Mouse (Mus musculus): ENCODE measurements around the gene S100a7a.

Gene S100a7a

GRCm38 (mm10) chr3:90653717-90654116, at the start of gene S100a7a:
TSS of gene S100a7a (plus strand) at chr3:90654017.
- no peak for DNase-seq

- no peak for DNase-seq
Measured at GRCm38 (mm10) chr3:90604416-90604815, 49.4 kb upstream of the S100a7a start.

DNA sequence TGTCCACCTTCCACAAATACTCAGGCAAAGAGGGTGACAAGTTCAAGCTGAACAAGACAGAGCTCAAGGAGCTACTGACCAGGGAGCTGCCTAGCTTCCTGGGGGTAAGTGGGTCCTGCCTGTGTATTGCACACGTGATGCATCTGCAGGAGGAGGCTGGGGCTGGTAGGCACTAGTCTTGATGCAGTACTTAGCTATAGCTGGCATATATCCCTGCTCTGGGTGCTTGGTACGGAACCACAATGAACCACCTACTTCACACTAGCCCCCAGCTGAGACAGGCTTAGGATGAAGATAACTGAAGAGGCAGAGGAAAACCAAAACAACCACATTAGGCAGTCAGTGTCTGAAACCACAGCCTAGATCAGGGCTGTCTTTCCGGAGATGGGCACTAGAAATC, 48.8 kb upstream of the S100a7a start:
- DNase-seq, result no peak

DNA sequence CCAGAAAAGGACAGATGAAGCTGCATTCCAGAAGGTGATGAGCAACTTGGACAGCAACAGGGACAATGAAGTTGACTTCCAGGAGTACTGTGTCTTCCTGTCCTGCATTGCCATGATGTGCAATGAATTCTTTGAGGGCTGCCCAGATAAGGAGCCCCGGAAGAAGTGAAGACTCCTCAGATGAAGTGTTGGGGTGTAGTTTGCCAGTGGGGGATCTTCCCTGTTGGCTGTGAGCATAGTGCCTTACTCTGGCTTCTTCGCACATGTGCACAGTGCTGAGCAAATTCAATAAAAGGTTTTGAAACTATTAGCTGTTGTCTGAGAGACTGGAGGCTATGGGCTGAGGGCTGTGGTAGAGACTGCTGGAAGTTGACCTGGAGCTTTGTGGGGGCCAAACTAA, 48.1 kb upstream of the S100a7a start:
- no peak for DNase-seq

DNA sequence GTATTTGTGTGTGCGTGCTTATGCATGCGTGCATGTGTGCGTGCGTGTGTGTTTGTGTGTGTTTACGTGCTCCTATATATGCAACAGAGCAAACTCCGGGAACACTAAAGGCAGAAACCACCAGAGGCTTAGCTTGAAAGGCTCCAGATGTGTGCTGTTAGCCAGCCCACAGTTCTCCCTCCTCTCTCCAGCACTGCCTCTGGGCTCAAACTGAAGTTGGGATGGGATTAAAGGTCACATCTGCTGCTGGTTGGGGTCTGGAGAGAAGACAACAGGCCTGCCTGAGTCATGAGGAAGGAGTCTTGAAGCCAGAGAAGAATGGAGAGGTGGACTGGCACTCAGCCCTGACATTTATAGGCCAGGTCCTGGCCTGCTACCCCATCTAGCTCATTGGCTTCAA, 47.6 kb upstream of the S100a7a start:
- DNase-seq, result no peak

DNA sequence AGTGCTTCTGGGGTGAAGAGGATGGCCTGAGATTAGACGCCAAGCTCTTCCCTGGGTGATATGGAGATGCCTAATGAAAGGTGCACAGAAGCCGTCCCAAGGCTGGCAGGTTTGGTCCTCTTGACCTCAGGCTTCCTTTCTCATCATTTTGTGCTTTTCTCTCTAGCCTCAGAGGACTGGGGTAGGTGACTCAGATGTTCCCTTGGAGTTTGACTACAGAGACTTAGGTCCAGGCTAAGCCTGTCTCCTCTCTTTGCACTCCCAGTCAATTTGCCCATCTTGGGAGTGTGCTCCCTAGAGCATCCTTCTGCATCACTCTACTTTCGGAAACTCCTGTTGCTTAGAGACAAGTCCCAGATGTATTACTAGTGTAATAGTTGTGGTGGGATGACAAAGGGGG, 46.5 kb upstream of the S100a7a start:
- DNase-seq, result no peak

GRCm38 (mm10) chr3:90608223-90608622, 45.6 kb upstream of the S100a7a start, which contains the start of gene S100a5:
TSS of gene S100a5 (plus strand) at chr3:90608523.
- DNase-seq, result no peak

DNA sequence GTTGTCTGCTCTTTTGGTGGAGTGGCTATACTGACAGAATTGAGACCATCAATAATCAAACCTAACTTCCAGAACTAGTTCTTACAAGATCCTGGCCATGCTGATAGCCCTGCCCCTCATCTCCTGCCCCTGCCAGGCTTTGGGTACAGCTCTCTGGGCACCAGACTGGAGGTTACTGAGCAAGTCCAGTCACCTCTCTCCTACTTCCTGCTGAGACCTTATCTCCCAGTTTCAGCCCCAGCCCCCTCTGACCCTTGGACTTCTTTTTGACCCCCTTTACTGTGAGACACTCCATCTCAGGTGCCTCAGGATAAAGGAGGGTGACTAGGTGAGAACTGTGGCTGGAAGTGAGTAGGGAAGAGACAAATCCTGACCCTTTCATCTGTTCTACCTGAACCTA, 44.7 kb upstream of the S100a7a start:
- DNase-seq, result no peak

DNA sequence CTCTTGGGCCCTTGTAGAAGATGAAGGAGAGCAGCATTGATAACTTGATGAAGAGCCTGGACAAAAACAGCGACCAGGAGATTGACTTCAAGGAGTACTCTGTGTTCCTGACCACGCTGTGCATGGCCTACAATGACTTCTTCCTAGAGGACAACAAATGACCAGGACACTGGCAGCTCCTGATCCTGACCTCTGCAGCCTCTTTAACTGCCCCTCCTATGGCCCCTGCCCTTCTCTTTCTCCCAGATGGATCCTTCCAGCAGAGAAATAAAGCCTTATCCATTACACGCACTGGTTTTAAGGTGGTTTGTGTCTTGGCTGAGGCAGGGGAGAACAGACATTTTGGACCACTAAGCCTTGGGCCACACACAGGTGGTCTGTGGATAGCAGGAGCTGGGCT, 42.3 kb upstream of the S100a7a start:
- no peak for DNase-seq

GRCm38 (mm10) chr3:90612061-90612460, 41.8 kb upstream of the S100a7a start:
- DNase-seq, result no peak

GRCm38 (mm10) chr3:90612728-90613291, 41.0 kb upstream of the S100a7a start, which contains the start of gene S100a6:
TSS of gene S100a6 (plus strand) at chr3:90612882.
- peak; percentile 6 for DNase-seq

- no peak for DNase-seq
Measured at GRCm38 (mm10) chr3:90613461-90614147, 40.2 kb upstream of the S100a7a start.

- no peak for DNase-seq
Measured at GRCm38 (mm10) chr3:90614148-90614530, 39.7 kb upstream of the S100a7a start.

DNA sequence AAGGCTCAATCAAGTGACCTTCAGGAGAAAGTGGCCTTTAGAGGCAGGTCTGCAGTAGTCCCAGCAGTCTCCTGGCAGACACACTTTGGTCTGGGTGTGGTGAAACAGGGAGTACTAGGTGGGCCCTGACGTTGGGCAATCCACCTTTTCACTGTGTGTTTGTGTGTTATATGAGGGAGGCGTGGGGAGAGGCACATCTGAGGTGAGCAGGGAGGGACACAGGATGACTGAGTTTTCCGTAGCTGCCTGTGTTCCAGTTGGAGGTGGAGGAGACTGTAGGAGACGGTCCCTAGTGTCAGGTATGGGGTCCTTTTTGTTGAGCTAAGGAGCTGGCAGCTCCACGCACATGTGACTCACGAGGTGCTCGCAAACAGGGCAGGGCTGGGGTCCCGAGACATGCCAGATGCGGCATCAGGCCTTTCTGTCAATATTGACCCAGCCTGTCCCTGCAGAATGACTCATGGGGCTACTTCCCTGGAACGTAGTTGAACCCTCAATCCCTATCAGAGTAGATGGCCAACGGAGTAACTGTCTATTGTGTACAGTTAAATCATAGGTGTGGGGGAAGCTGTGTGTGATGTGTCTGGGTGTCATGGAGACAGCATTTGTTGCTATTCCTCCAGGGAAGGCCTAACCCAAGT, 39.1 kb upstream of the S100a7a start:
- DNase-seq, result no peak

GRCm38 (mm10) chr3:90615415-90615814, 38.4 kb upstream of the S100a7a start:
- DNase-seq, result peak; percentile 28

DNA sequence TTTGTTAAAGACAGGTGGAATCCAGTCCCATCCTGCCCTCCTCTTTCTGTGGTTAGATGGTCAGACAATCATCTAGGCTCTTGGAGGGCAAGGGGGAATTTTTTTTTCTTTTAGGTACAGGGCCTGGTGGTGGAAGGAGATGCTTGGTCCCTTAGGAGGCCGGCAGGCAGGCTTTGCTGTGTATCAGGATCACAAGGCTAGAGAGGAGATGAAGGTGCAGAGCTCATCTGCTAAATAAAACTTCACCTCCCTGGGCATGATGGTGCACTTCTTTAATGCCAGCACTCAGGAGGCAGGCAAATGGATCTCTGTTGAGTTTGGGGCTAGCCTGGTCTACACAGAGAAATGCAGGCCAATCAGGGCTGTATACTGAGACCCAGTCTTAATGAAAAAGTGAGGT, 37.9 kb upstream of the S100a7a start:
- DNase-seq, result no peak

DNA sequence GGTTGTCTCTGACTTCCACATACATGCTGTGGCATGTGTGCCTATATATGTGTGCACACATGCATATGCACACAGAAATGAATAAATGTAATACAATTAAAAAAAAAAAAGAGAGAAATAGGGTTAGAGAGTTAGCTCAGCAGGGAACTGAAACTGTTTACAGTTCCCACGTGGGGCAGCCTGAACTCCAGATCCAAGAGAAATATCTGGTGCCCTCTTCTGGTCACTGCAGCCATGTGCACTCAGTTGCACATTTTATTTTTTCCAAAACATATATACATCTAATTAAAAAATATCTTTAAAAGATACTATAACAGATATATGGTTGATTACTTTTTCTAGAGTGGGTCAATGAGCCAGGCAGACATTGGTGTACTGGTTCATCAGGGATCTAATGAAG, 36.2 kb upstream of the S100a7a start:
- no peak for DNase-seq

DNA sequence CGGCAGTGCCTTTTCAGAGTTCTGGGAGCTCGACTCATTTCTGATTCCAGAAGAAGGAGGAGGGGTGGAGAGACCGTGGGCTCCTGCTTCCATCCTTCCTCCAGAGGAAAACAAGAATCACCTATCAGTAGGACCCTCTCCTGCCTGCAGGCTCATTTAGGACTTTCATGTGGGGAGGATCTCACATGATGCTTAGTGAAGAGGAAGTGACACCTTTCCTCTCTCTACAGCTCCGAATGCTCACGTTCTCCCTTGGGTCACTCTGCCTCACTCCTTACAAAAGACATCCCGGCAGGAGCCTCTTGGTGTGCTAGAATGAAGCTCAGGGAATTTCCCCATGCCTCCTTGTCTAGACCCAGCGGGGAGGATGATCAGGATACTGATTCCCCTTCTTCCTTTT, 32.3 kb upstream of the S100a7a start:
- DNase-seq, result no peak

- DNase-seq, result no peak
Measured at GRCm38 (mm10) chr3:90623435-90624071, 30.3 kb upstream of the S100a7a start.

GRCm38 (mm10) chr3:90625496-90625895, 28.3 kb upstream of the S100a7a start:
- no peak for DNase-seq

DNA sequence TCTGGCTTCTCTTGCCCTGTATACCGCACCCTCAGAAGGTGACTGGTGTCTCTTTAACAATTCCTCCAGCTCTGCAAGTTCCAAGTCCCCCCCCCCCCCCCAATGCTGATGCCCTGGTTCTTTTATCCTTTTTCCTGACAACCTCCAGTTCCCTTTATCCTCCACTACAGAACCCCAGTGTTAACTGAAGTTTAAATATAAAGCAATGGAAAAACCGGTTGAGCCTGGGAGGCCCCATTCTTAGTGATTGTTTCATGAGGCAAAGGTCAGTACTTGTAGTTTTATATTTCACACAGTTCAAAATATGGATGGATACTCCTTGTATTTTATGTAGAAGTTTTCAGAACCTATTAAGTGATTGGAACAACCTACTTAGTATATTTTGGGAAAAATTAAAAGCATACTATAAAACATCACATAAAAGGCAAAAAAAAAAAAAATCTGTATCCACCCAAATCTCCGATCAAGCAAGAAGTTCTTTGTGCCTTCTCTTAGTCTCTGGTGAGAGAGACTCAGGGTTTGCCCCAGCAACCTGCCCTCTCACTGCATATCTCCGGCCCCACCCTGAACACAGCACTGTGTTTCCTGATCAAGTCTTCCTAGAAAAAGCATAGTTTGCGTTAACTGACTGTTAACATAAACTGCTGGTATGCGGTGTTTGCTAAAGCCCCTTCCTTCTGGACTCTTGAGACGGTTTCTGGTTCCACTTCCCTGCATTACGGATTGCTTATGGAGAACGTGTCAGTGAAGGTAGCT, 27.4 kb upstream of the S100a7a start:
- no peak for DNase-seq

GRCm38 (mm10) chr3:90627366-90627765, 26.5 kb upstream of the S100a7a start:
- DNase-seq, result no peak

- no peak for DNase-seq
Measured at GRCm38 (mm10) chr3:90627807-90628206, 26.0 kb upstream of the S100a7a start.

All from cerebellum, adult 8-10 months (tissue).